Mouse (Mus musculus) embryonic fibroblast, embryonic 13.5 days (primary cell): ENCODE results near the gene Mtf1. TPM values are rescaled to one million over a fixed set of nuclear protein-coding genes. Genes with fewer than 3 reads are reported as not detected.

ENCODE experiments used
- H3K27ac ChIP-seq: 2 replicates; pipeline ENCODE4 v1.5.1; 2012; ENCODE audit warnings: low read length, control low read depth, inconsistent platforms; ENCODE audit not compliant: insufficient read depth
- H3K4me1 ChIP-seq: 2 replicates; pipeline ENCODE4 v1.6.1; 2011; ENCODE audit warnings: low read length; ENCODE audit not compliant: control insufficient read depth, insufficient read depth
- H3K4me3 ChIP-seq: 2 replicates; pipeline ENCODE4 v1.5.1; 2011; ENCODE audit warnings: mild to moderate bottlenecking, control low read depth, low read length; ENCODE audit not compliant: insufficient read depth
- CTCF ChIP-seq: IDR thresholded peaks from 2 replicates; pipeline ENCODE4 v1.5.1; 2011; ENCODE audit warnings: mild to moderate bottlenecking, control low read depth, low read length, moderate library complexity, borderline replicate concordance; ENCODE audit not compliant: insufficient read depth
- POLR2A ChIP-seq: IDR thresholded peaks from 2 replicates; pipeline ENCODE4 v1.6.1; 2011; ENCODE audit warnings: low read depth, mild to moderate bottlenecking, control low read depth, low read length, moderate library complexity
- polyA plus RNA-seq: library from polyadenylated mRNA; stranded (reverse); fragments of >200 nt; gene quantifications from 2 replicates; pipeline ENCODE4 v1.2.4, GENCODE M21; 2011; ENCODE audit warnings: low read depth; ENCODE audit not compliant: missing spikeins, insufficient read length

Mtf1 gene
- polyA plus RNA-seq: 16.4 and 19.0 TPM in 2 replicates

DNA sequence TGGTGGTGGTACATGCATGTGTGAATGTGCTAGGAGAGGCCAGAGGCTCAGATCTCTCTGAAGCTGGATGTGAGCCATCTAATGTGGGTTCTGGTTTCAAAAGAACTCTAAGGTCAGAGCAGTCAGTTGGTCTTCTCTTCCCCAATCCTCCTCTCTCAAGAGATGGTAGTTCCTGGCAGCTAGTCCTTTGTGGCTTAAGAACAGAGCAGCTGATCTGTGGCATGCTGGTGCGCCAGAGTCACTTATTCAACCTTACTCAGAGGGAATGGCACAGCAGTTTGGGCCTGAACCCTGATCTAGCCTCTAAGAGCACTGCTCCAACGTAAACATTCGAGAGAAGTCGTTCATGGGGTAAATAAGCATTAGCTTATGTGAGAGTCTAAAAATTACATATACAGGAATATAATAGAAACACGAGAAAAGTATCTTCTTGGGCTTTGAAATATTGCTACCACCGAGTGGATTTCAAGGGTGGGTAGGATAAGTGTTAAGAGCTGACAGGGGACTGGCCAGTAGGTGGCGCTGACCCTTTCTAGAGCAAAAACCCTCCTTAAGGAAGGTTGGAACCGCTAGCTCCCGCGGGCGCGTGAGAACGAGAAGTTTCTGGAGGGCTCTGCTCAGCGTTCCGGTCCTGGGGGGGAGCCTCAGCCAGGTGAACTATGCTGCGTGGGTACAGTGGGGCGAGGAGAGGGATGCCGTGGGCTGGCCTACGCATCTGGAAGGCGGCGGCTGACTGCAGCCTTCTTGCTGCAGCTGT is at the start of gene Mtf1:
Mtf1 (plus strand) TSS at position 553 of the 757 bp plus-strand sequence.
- H3K4me3 ChIP-seq: peak within 1 kb of the TSS; percentile 93
- TF ChIP-seq CTCF (peak; percentile 54; the same call in 1 of the 2 replicates), POLR2A (no peak)
- H3K27ac ChIP-seq: peak within 1 kb of the TSS; percentile 95
- peaks cover 5% of the 10 kb centered on the region; the same call in 1 of the 2 replicates for H3K4me1 ChIP-seq

DNA sequence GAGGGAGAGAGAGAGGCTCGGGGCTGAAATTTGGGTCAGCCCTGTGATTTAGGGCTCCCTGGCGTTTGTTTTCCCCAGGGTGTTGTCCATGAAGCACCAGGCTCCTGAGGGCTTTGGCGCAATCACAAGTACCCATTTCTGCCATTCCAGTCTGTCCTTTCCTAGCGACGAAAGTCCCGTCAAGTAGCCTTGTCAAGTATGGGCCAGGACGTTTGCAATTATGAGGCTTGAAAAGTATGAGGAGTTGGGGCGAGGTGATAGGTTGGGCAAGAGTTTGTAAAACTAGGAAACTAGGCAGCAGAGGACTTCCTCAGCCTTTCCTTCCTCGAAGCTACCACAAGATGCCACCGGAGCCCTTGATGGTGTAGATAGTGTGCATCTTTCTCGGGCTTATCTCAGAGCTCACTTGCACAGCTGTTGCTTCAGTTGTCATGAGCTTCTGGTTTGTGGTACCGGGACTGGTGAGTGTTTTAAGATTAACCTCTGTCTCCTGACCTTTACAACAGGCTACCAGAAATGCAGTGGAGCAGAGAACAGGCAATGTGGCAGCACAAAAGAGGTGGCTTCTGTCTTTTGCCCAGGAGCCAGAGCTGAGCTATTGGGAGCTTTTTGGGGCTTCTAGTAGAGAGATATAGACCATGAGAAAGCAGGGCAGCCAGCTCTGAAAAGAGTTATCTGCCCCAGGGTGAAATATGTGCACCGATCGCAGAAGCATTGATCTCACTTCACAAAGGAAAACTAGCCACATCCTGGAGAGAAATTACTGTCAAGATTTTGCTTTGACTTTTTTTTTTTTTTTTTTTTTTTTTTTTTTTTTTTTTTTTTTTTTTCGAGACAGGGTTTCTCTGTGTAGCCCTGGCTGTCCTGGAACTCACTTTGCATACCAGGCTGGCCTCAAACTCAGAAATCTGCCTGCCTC is 49.4 kb upstream of the Mtf1 start:
- TF ChIP-seq POLR2A (no peak), CTCF (no peak)
- peaks cover 13% of the 10 kb centered on the region for H3K4me1 ChIP-seq
- peak overlapping the region; percentile 63 for H3K4me3 ChIP-seq
- H3K27ac ChIP-seq: no peak overlapping the region

DNA sequence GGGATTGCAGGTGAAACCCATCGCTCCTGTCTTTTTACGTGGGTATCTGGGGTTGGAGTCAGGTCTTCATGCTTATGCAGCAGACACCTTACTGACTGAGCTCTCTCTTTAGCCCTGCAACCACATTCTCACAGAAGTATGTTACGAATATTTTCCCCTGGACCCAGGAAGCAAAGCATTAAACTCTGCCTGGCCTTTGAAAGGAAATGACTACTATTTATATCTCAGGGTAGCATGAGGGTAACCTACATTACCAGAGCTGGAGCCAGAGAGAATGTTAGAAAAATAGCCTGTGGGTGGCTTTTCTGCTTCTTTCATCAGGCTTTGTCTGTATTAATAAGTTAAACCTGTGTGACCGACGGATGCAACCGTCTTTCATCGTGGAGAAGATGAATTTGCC is 46.4 kb upstream of the Mtf1 start:
- Histone ChIP-seq H3K4me3 (no peak overlapping the region), H3K27ac (peak overlapping the region; percentile 29; the same call in 1 of the 2 replicates), H3K4me1 (peaks cover 13% of the 10 kb centered on the region)
- TF ChIP-seq POLR2A (no peak), CTCF (no peak)

DNA sequence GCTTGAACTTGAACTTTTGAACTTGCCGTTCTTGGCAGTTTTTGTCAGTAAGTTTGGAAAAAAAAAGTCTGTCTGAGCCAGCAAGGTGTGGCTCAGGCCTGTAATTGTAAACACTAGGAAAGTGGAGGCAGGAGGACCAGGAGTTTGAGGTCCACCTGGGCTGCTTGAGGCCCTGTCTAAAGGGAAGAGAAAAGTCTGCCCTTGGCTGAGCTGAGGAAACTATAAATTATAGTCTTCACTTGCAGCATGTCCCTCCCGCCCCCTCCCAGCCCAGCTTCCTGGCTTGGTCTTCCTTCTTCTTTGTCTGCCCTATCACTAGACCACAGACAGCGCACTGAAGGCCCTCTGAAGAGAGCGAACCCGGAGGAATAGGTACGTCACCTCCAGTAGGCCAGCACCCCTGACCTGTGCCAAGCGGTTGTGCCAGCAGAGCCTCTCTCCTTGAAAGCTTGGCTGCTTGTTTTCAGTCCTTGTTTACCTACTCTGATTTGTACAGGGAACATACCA is 42.5 kb upstream of the Mtf1 start:
- no peak overlapping the region for H3K4me3 ChIP-seq
- no peak for TF ChIP-seq CTCF
- no peak for TF ChIP-seq POLR2A
- H3K4me1 ChIP-seq: peaks cover 7% of the 10 kb centered on the region
- no peak overlapping the region for H3K27ac ChIP-seq

DNA sequence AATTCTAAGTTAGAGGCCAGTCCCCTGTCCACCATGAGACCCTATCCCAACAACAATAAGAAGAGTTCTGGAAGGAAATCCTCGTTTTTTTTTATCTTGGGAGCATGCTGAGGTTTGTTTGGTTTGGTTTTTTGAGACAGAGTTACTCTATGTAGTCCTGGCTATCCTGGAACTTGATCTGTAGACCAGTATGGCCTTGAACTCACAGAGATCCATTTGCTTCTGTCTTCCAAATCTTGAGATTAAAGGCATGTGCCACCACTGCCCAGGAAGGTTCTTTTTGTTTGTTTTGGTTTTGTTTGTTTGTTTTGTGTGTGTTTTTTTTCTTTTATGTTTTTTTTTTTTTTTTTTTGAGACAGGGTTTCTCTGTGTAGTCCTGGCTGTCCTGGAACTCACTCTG is 40.7 kb upstream of the Mtf1 start:
- no peak for TF ChIP-seq POLR2A
- TF ChIP-seq CTCF: no peak
- Histone ChIP-seq H3K27ac (no peak overlapping the region), H3K4me1 (no peaks in the 10 kb centered on the region), H3K4me3 (no peak overlapping the region)

DNA sequence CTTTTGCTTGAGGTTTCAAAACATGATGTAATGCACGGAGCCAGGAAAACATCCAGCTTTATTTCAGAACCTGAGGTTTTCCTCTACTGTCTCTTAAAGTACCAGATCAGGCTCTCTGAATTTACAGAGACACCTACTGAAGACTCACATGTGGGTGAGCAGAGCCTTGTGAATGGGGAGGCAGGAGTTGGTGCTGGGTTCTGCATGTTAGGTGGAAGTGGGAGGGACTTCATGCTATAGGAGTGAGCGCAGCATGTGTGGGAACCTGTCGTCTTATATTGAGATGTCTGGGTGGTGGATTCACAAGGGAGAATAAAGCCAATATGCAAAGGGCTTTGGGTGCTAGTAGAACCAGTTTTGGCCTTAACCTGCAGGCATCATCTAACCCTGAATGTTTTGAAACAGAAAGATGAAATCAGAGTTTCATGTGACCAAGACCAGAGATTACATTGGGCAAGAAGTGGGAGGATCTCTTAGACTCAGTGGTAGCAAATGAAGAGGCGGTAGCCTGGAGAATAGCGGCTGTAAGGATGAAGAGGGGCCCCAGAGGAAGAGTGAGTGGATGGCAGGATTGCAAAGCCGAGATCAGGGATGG is 38.9 kb upstream of the Mtf1 start:
- Histone ChIP-seq H3K27ac (no peak overlapping the region), H3K4me3 (no peak overlapping the region), H3K4me1 (no peaks in the 10 kb centered on the region)
- TF ChIP-seq CTCF: no peak

DNA sequence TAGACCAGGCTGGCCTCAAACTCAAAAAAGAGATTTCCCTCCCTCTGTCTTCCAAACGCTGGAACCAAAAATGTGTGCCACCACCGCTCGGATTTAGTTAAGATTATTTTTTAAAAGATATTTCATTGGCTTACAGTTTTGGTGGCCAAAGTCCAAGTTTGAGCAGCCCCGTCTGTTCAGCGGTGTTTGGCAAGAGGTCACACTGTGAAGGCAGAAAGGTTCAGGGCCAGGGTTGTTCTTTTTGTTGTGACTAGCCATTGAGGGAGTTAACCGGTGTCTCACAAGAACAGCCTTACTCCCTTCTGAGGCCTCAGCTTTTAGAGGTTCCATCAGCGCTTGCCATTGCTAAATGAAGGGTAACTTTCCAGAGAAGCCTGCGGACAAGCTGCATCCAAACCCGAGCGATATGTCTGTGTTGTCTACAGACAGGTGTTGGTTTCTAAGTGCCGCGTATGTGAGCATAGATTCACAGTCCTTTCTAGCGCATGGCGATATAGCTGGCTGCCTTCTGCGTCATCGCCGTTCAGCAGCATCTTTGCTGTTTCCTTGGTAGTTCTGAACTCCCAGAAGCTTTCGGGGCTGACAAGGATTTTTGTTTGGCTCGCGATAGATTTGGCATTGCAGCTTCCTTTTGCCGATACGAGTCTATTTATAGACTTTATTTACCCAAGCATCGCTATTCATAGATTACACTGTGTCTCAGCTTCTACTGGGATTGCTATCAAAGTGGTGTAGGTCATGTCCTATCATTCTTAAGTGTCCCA is 35.9 kb upstream of the Mtf1 start:
- TF ChIP-seq POLR2A (no peak), CTCF (no peak)
- Histone ChIP-seq H3K4me3 (no peak overlapping the region), H3K4me1 (no peaks in the 10 kb centered on the region; the same call in 1 of the 2 replicates), H3K27ac (no peak overlapping the region)

DNA sequence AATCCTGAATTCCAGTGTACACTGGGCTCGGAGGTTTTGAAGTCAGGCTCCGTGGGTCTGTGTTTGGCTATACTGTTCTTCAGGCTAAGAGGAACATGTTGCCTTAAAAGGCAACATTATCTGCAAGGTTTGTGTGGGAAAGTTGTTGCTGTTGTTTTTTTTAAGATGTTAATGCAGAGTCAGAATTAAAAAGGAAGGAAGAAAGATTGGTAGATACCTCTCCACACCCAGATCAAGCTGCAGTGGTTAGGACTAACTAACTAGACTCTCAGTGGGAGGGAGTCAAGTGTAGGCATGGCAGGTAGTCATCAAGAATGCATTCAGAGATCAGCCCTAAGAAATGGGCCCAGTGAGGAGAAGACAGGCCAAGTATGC is 35.4 kb upstream of the Mtf1 start:
- no peak for TF ChIP-seq POLR2A
- TF ChIP-seq CTCF: no peak
- H3K4me3 ChIP-seq: no peak overlapping the region
- H3K27ac ChIP-seq: no peak overlapping the region
- no peaks in the 10 kb centered on the region; the same call in 1 of the 2 replicates for H3K4me1 ChIP-seq
